Mouse (Mus musculus): ENCODE measurements at regions not wholly inside any gene's neighbourhood (a gene's known extent, or its start where the extent isn't known, plus 50 kb on each side); places are given as distances from the start of the nearest gene placed in this dataset.

- intact Hi-C loops (cut with DNase I) = no loop called here
- no peak for DNase-seq
These were observed 82.9 kb upstream of the Cryz start for GRCm38 (mm10) chr3:154513566-154513965.

GRCm38 (mm10) chr3:154510160-154510559 lies 86.4 kb upstream of the Cryz start:
- intact Hi-C loops (cut with DNase I) = no loop called here

DNA sequence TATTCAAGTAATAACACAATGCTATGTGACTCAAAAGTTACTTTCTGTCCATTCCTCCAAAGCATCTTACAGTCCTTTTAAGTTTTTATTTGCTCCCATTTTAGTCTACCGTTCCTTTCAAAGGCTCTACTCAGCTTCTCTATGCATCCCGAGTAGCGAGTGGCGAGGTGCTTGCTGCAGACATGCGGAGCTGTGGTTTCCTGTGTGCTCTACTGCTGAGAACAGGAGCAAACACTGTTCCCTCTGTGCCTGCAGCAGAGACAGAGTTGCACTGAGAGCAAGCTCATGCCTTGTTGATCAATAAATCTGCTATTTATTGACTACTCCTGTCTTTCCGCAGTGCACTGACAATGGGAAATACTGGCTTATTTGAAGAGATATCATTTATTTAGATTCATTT lies 87.1 kb upstream of the Cryz start:
- no peak for DNase-seq
- intact Hi-C loops (cut with DNase I) = no loop called here

More at GRCm38 (mm10) chr3:154510160-154510559, 86.4 kb upstream of the Cryz start:
- DNase-seq = no peak

DNA sequence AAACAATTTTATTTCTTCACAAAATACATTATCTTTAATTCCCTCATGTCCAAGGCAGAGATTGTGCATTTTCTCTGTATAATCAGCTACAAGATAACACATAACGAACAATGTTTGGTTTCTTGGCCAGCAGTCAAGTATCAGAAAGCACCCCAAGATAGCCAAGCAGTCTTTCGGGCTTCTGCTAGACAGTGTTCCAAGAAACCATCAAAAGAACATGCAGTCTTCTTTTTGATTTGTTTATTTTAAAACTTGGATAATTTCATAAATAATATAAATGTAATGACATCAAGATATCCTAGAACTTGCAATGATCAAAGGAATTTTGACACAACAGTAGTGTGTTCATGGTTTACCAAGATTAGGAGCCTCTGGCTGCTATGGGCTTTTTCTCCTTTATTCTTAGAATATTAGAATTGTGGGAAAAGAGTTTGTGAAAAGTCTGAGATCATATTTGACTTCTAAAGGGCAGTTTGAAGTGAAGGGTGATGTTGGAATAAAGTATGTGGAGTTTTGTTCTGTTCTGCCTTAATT lies 103.1 kb upstream of the Cryz start:
- intact Hi-C loops (cut with DNase I) = no loop called here
- no peak for DNase-seq

GRCm38 (mm10) chr3:154472426-154472825 lies 124.1 kb upstream of the Cryz start:
- intact Hi-C loops (cut with DNase I) = no loop called here
- no peak for DNase-seq

- intact Hi-C loops (cut with DNase I) = loop anchor here (10.0 kb wide), 1 partner anchor 123 kb away; no protein-coding TSS in a partner anchor
- DNase-seq = peak; percentile 56
These were observed 128.7 kb upstream of the Cryz start for GRCm38 (mm10) chr3:154467581-154468374.

GRCm38 (mm10) chr3:154458208-154458607 lies 127.7 kb upstream of the Lhx8 start:
- intact Hi-C loops (cut with DNase I) = no loop called here
- no peak for DNase-seq

- intact Hi-C loops (cut with DNase I) = no loop called here
- no peak for DNase-seq
These were observed 122.6 kb upstream of the Lhx8 start for GRCm38 (mm10) chr3:154453025-154453424.

- intact Hi-C loops (cut with DNase I) = no loop called here
These were observed 122.1 kb upstream of the Lhx8 start for GRCm38 (mm10) chr3:154452585-154452984.

DNA sequence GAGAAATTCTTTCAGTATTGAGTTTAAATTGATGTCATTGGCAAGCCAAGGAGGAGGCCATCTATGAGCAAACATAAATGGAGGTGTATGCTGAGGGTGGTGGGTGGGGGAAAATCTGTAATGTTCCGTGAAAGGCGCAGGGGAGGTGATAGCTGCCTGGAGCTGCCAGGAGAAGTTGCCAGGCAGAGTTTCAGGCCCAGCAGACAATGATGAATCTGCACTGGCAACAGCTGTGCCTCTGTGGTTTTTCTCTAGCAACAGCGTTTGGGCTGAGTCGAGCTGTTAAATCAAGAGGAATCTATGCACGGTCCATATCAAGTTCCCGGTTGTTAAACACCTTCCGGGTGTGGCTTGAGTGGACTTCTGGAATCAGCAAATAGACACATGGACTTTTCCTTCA lies 120.7 kb upstream of the Lhx8 start:
- DNase-seq = no peak
- intact Hi-C loops (cut with DNase I) = no loop called here

More at GRCm38 (mm10) chr3:154452585-154452984, 122.1 kb upstream of the Lhx8 start:
- DNase-seq = no peak

DNA sequence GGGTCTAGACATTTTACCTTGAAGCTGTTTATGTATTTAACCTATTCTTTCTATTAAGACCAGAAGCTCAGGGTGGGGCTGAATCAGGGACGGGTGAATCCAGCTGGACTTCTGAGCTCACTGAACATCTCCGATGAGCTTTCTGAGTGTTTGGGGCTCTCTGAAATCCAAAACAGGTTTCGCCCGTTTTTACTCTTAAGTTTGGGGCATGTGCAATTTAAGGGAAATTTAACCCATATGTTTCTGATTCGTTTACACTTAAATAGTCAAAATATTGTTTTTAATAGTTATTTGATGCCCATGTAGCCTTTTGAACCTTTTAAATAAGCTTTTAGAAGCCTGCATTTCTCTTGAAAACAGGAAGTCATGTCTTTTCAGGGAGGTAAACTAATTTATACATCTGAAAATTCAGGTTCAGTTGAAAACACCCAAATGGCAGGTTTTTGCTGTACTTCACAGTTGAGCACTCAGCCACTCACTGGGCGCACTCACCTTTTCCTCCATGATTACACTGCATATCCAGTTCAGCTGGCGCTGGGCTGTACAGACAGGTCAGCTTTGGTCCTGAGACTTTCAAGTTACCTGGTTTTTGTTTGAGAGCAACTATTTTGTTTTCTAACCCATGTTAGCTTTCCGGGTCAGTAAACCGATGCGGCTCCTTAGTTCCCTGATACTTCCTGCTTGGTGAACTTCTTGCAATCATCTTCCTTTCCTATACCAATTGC lies 113.1 kb upstream of the Lhx8 start:
- DNase-seq = no peak
- intact Hi-C loops (cut with DNase I) = no loop called here

GRCm38 (mm10) chr3:154441454-154441853 lies 111.0 kb upstream of the Lhx8 start:
- peak; percentile 60 for DNase-seq
- intact Hi-C loops (cut with DNase I) = no loop called here

- intact Hi-C loops (cut with DNase I) = no loop called here
- DNase-seq = no peak
These were observed 110.4 kb upstream of the Lhx8 start for GRCm38 (mm10) chr3:154440899-154441298.

DNA sequence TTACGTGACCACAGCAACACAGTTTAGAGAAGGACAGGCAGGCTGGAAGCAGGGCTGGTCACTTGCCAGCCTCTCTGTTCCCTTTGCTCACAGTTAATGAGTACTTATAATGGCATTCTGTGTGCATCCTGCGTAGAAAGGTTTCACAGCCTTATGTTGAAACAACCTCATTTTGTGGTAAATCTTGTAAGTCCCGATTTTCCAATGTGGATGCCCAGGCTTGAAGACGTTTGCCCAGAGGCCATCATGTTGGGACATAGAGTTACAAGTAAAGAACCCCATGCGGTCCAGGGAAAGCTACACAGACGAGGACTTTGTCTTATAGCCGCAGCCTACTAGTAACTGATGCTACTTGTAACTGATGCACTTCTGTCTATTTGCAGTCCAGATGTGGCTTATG lies 100.4 kb upstream of the Lhx8 start:
- intact Hi-C loops (cut with DNase I) = no loop called here
- no peak for DNase-seq

GRCm38 (mm10) chr3:154429666-154430065 lies 99.2 kb upstream of the Lhx8 start:
- no peak for DNase-seq
- intact Hi-C loops (cut with DNase I) = no loop called here

- no peak for DNase-seq
- intact Hi-C loops (cut with DNase I) = no loop called here
These were observed 94.1 kb upstream of the Lhx8 start for GRCm38 (mm10) chr3:154424589-154424988.

GRCm38 (mm10) chr3:154421461-154421950 lies 91.0 kb upstream of the Lhx8 start:
- DNase-seq = no peak
- intact Hi-C loops (cut with DNase I) = no loop called here

- intact Hi-C loops (cut with DNase I) = no loop called here
- DNase-seq = no peak
These were observed 87.8 kb upstream of the Lhx8 start for GRCm38 (mm10) chr3:154418177-154418832.

GRCm38 (mm10) chr3:154414358-154414757 lies 83.9 kb upstream of the Lhx8 start:
- intact Hi-C loops (cut with DNase I) = no loop called here
- no peak for DNase-seq

- intact Hi-C loops (cut with DNase I) = no loop called here
- no peak for DNase-seq
These were observed 79.8 kb upstream of the Lhx8 start for GRCm38 (mm10) chr3:154410292-154410691.

DNA sequence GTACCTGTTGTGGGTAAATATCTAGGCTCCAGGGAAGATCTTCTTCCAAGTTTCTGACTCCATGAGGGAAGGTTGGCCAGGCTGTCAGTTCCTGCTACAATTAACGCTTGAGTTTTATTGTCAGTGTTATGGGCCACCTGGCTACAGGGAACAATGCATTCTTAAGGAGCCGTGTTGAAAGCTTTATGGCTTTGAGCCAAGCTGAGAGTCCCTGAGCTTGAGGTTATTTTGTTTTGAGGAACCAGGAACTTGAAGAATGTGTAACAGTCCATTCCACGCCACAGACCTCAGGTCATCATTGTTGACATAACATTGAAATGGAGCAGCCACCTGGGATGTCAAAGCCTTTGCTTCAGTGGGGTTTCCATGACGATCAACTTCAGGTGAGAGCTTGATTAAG lies 71.6 kb upstream of the Lhx8 start:
- no peak for DNase-seq
- intact Hi-C loops (cut with DNase I) = no loop called here

All from left cerebral cortex, postnatal 4 days (tissue).